Mouse (Mus musculus): ENCODE data around the gene Insl3.

GRCm38 (mm10) chr8:71711574-71711973 lies 22.6 kb downstream of the Insl3 start:
- TF ChIP-seq CTCF (IDR thresholded peaks at IDR 0.05; ENCODE audit: low read depth, low read length) (no peak), POLR2A (IDR thresholded peaks at IDR 0.05; ENCODE audit: extremely low read depth, insufficient read depth, low read length) (no peak)
